Mouse (Mus musculus): ENCODE results near the gene Tmem59. TPM values are rescaled to one million over a fixed set of nuclear protein-coding genes. Genes with fewer than 3 reads are reported as not detected.

Tmem59 gene
- polyA plus RNA-seq, 2 experiments = 235 to 441 TPM

DNA sequence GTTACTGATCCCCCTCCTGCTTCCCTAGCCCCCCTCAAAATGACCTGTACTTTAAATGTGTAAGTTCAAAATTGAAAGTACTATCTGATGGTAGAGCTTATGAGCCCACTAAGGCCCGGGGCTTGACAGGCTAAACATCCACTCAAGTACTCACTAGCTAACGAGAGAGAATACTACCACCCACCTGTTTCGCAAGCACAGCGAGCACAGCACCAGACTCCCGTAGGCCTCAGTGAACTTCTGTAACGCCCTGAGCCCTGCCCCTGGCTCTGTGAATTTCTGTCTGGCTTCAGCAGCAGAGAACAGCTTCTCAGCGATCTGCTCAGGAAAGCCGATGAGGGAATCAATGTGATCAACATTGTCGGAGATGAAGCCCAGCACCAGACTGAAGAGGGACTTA, 68.9 kb downstream of the Tmem59 start:
- 69% methylated on average over 9 of the region's 9 CpGs for WGBS
- no peak overlapping the region for H3K4me2 ChIP-seq (replicated peaks; ENCODE audit: low read depth, low read length, severe bottlenecking)
- no peak overlapping the region for H3K27ac ChIP-seq (replicated peaks; ENCODE audit: low read depth, low read length)
- no peak for TF ChIP-seq POLR2A (IDR thresholded peaks at IDR 0.05; ENCODE audit: borderline replicate concordance, extremely low read depth, insufficient read depth, insufficient read length)
- H3K9ac ChIP-seq (ENCODE audit: low read depth, low read length, severe bottlenecking) = no peak overlapping the region
- H3K27me3 ChIP-seq (ENCODE audit: control insufficient read depth, insufficient read depth, low read length) = no peaks in the 10 kb centered on the region
- no peak for DNase-seq (ENCODE audit: low spot score)
- ATAC-seq (ENCODE audit: low FRiP score, low read depth) = no peak
- peaks cover 18% of the 10 kb centered on the region for H3K4me1 ChIP-seq (ENCODE audit: control insufficient read depth, insufficient read depth, low read length)
- no peak overlapping the region for H3K4me3 ChIP-seq (replicated peaks; ENCODE audit: low read length)
- H3K36me3 ChIP-seq (ENCODE audit: control insufficient read depth, insufficient read depth, low read length) = peaks cover 37% of the 10 kb centered on the region
- H3K9me3 ChIP-seq (ENCODE audit: control insufficient read depth, low read length) = no peaks in the 10 kb centered on the region

DNA sequence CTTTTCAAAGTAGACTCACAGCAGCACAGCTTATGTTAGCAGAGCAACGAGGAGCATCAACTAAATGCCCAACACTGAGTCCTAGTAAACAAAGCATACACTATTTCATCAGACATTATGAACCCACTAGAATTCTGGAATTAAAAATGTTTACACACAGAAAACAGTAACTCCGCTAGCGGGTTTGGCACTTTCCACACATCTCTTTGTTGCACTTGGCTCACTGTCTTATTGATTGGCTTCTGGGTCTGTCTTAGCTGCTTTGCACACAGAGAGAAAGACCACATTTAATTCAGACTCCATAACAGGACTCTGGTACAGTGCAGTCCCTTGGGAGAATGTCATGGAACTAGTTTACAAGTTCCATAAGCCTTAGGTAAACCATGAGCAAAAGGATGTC, 69.9 kb downstream of the Tmem59 start:
- WGBS = 92% methylated on average over 3 of the region's 3 CpGs
- Histone ChIP-seq H3K9me3 (ENCODE audit: control insufficient read depth, low read length) (no peaks in the 10 kb centered on the region), H3K27ac (replicated peaks; ENCODE audit: low read depth, low read length) (no peak overlapping the region), H3K27me3 (ENCODE audit: control insufficient read depth, insufficient read depth, low read length) (no peaks in the 10 kb centered on the region), H3K4me2 (replicated peaks; ENCODE audit: low read depth, low read length, severe bottlenecking) (no peak overlapping the region), H3K9ac (ENCODE audit: low read depth, low read length, severe bottlenecking) (no peak overlapping the region), H3K4me1 (ENCODE audit: control insufficient read depth, insufficient read depth, low read length) (peaks cover 22% of the 10 kb centered on the region), H3K36me3 (ENCODE audit: control insufficient read depth, insufficient read depth, low read length) (peaks cover 31% of the 10 kb centered on the region), H3K4me3 (replicated peaks; ENCODE audit: low read length) (no peak overlapping the region)
- no peak for TF ChIP-seq POLR2A (IDR thresholded peaks at IDR 0.05; ENCODE audit: borderline replicate concordance, extremely low read depth, insufficient read depth, insufficient read length)
- DNase-seq (ENCODE audit: low spot score) (no peak), ATAC-seq (ENCODE audit: low FRiP score, low read depth) (no peak)

DNA sequence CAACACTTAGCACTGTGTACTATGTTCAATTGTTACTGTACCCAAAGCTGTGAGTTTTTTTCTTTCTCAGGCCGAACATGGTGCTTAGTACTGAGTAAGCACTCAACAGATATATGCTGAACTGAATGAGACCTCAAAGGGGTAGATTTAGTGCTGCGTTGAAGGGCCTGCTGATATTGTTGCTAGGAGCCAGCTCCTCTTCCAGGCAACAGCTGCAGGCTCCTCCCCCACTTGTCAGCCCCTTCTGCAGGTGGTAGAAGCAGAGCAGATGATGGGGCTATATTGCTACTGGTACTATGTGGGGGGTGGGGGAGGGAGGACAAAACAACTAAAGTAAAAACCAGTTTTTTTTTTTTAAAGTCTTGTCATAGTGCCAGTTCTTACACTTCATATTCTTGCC, 71.3 kb downstream of the Tmem59 start:
- H3K27me3 ChIP-seq (ENCODE audit: control insufficient read depth, insufficient read depth, low read length) = no peaks in the 10 kb centered on the region
- H3K27ac ChIP-seq (replicated peaks; ENCODE audit: low read depth, low read length) = no peak overlapping the region
- no peak overlapping the region for H3K9ac ChIP-seq (ENCODE audit: low read depth, low read length, severe bottlenecking)
- H3K4me1 ChIP-seq (ENCODE audit: control insufficient read depth, insufficient read depth, low read length) = peaks cover 22% of the 10 kb centered on the region
- TF ChIP-seq POLR2A (IDR thresholded peaks at IDR 0.05; ENCODE audit: borderline replicate concordance, extremely low read depth, insufficient read depth, insufficient read length) = no peak
- H3K4me2 ChIP-seq (replicated peaks; ENCODE audit: low read depth, low read length, severe bottlenecking) = no peak overlapping the region
- H3K9me3 ChIP-seq (ENCODE audit: control insufficient read depth, low read length) = no peaks in the 10 kb centered on the region
- DNase-seq (ENCODE audit: low spot score) (no peak), ATAC-seq (ENCODE audit: low FRiP score, low read depth) (no peak)
- no peak overlapping the region for H3K4me3 ChIP-seq (replicated peaks; ENCODE audit: low read length)
- 56% methylated on average over 2 of the region's 2 CpGs for WGBS
- peaks cover 18% of the 10 kb centered on the region for H3K36me3 ChIP-seq (ENCODE audit: control insufficient read depth, insufficient read depth, low read length)

DNA sequence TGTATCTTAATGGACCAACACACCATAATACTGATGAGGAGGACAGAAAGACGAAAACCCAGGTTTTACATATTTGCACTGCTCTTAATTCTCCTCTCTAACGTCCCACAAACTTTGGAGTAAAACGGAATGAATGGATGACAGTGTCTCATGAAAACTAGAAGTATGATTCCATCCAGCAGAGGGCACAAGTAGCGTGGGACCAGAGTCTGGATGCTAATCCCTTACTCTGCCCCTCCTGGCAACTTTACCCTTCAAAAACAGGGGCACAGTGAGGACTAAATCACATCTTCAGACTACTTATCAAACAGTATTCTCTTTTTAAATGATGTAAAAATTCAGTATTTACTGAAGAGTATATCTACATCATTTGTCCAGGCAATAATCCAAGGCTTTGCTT, 72.3 kb downstream of the Tmem59 start:
- H3K4me2 ChIP-seq (replicated peaks; ENCODE audit: low read depth, low read length, severe bottlenecking) = no peak overlapping the region
- no peaks in the 10 kb centered on the region for H3K27me3 ChIP-seq (ENCODE audit: control insufficient read depth, insufficient read depth, low read length)
- ATAC-seq (ENCODE audit: low FRiP score, low read depth) = no peak
- WGBS = 28% methylated on average over 4 of the region's 4 CpGs
- H3K9ac ChIP-seq (ENCODE audit: low read depth, low read length, severe bottlenecking) = no peak overlapping the region
- H3K4me1 ChIP-seq (ENCODE audit: control insufficient read depth, insufficient read depth, low read length) = peaks cover 19% of the 10 kb centered on the region
- H3K9me3 ChIP-seq (ENCODE audit: control insufficient read depth, low read length) = no peaks in the 10 kb centered on the region
- TF ChIP-seq POLR2A (IDR thresholded peaks at IDR 0.05; ENCODE audit: borderline replicate concordance, extremely low read depth, insufficient read depth, insufficient read length) = no peak
- H3K36me3 ChIP-seq (ENCODE audit: control insufficient read depth, insufficient read depth, low read length) = peaks cover 9% of the 10 kb centered on the region; the same call in 1 of the 2 replicates
- H3K27ac ChIP-seq (replicated peaks; ENCODE audit: low read depth, low read length) = no peak overlapping the region
- DNase-seq (ENCODE audit: low spot score) = peak; percentile 75
- no peak overlapping the region for H3K4me3 ChIP-seq (replicated peaks; ENCODE audit: low read length)

Other genes with a start within 250 kb of the Tmem59 start
- 105 and 114 TPM in 2 replicates for gene Mrpl37, start 111.5 kb upstream of the Tmem59 start, polyA plus RNA-seq (2012; rRNA removed)
- 102 and 104 TPM in 2 replicates for gene Mrpl37, start 111.5 kb upstream of the Tmem59 start, polyA plus RNA-seq (2014; fragmentation: Nextera tagmentation; extraction: Ambion mirVana)
- gene Cyb5rl, start 111.4 kb upstream of the Tmem59 start, polyA plus RNA-seq (2012; rRNA removed) = 8.5 and 10.0 TPM in 2 replicates
- 5.4 and 7.3 TPM in 2 replicates for gene Cyb5rl, start 111.4 kb upstream of the Tmem59 start, polyA plus RNA-seq (2014; fragmentation: Nextera tagmentation; extraction: Ambion mirVana)
- gene Cdcp2, start 81.5 kb upstream of the Tmem59 start, polyA plus RNA-seq (2012; rRNA removed) = 0.04 and 0.14 TPM in 2 replicates
- gene Cdcp2, start 81.5 kb upstream of the Tmem59 start, polyA plus RNA-seq (2014; fragmentation: Nextera tagmentation; extraction: Ambion mirVana) = not detected in 2 replicates
- 12.3 and 16.7 TPM in 2 replicates for gene Tceanc2, start 717 bp downstream of the Tmem59 start, polyA plus RNA-seq (2012; rRNA removed)
- gene Tceanc2, start 717 bp downstream of the Tmem59 start, polyA plus RNA-seq (2014; fragmentation: Nextera tagmentation; extraction: Ambion mirVana) = 27.6 and 29.8 TPM in 2 replicates
- gene Ldlrad1, start 30.8 kb downstream of the Tmem59 start, polyA plus RNA-seq (2012; rRNA removed) = 0.05 and 0.06 TPM in 2 replicates
- 0.17 TPM in 1 of 2 replicates, not detected in the other for gene Ldlrad1, start 30.8 kb downstream of the Tmem59 start, polyA plus RNA-seq (2014; fragmentation: Nextera tagmentation; extraction: Ambion mirVana)
- gene Lrrc42, start 75.1 kb downstream of the Tmem59 start, polyA plus RNA-seq (2012; rRNA removed) = 52.2 and 60.1 TPM in 2 replicates
- 82.4 and 90.5 TPM in 2 replicates for gene Lrrc42, start 75.1 kb downstream of the Tmem59 start, polyA plus RNA-seq (2014; fragmentation: Nextera tagmentation; extraction: Ambion mirVana)
- 25.5 and 31.5 TPM in 2 replicates for gene Hspb11, start 75.2 kb downstream of the Tmem59 start, polyA plus RNA-seq (2012; rRNA removed)
- 44.2 and 51.0 TPM in 2 replicates for gene Hspb11, start 75.2 kb downstream of the Tmem59 start, polyA plus RNA-seq (2014; fragmentation: Nextera tagmentation; extraction: Ambion mirVana)
- gene Dio1, start 128.8 kb downstream of the Tmem59 start, polyA plus RNA-seq (2012; rRNA removed) = 0.06 and 0.09 TPM in 2 replicates
- not detected in 2 replicates for gene Dio1, start 128.8 kb downstream of the Tmem59 start, polyA plus RNA-seq (2014; fragmentation: Nextera tagmentation; extraction: Ambion mirVana)
- gene Yipf1, start 136.0 kb downstream of the Tmem59 start, polyA plus RNA-seq (2012; rRNA removed) = 35.8 and 44.3 TPM in 2 replicates
- gene Yipf1, start 136.0 kb downstream of the Tmem59 start, polyA plus RNA-seq (2014; fragmentation: Nextera tagmentation; extraction: Ambion mirVana) = 55.2 and 59.6 TPM in 2 replicates
- 27.8 and 38.8 TPM in 2 replicates for gene Ndc1, start 189.4 kb downstream of the Tmem59 start, polyA plus RNA-seq (2012; rRNA removed)
- 35.4 and 35.8 TPM in 2 replicates for gene Ndc1, start 189.4 kb downstream of the Tmem59 start, polyA plus RNA-seq (2014; fragmentation: Nextera tagmentation; extraction: Ambion mirVana)